Mouse (Mus musculus) CH12.LX (cell line): ENCODE measurements at regions not wholly inside any gene's neighbourhood (a gene's known extent, or its start where the extent isn't known, plus 50 kb on each side); places are given as distances from the start of the nearest gene placed in this dataset.

Experiments
- CHD2 ChIP-seq: IDR thresholded peaks from 2 replicates; pipeline ENCODE4 v1.6.1; 2011; ENCODE audit warnings: low read length, improper control_type of control experiment
- CTCF ChIP-seq, 2 experiments: IDR thresholded peaks in 1 of 2; conservative IDR thresholded peaks in 1 of 2; 2 replicates each; pipeline ENCODE4 v1.5.1; 2011 to 2012; ENCODE audit warnings: low read depth in 2 of 2, low read length in 2 of 2, improper control_type of control experiment in 1 of 2, inconsistent platforms in 1 of 2, mild to moderate bottlenecking in 1 of 2, moderate library complexity in 1 of 2
- EP300 ChIP-seq: IDR thresholded peaks from 2 replicates; pipeline ENCODE4 v1.6.1; 2011; ENCODE audit warnings: low read length, improper control_type of control experiment
- JUN ChIP-seq: IDR thresholded peaks from 2 replicates; pipeline ENCODE4 v1.6.1; 2011; ENCODE audit warnings: low read depth, mild to moderate bottlenecking, low read length, improper control_type of control experiment, moderate library complexity; ENCODE audit not compliant: insufficient read depth
- JUND ChIP-seq: conservative IDR thresholded peaks from 2 replicates; pipeline ENCODE4 v1.6.1; 2011; ENCODE audit warnings: low read depth, low read length, improper control_type of control experiment
- KAT2A ChIP-seq: IDR thresholded peaks from 2 replicates; pipeline ENCODE4 v1.6.1; 2012; ENCODE audit warnings: low read length, improper control_type of control experiment, inconsistent platforms; ENCODE audit not compliant: insufficient replicate concordance
- MAFK ChIP-seq: IDR thresholded peaks from 2 replicates; pipeline ENCODE4 v1.6.1; 2011; ENCODE audit warnings: low read length, improper control_type of control experiment; ENCODE audit not compliant: insufficient replicate concordance
- POLR2A ChIP-seq: IDR thresholded peaks from 2 replicates; pipeline ENCODE4 v1.6.1; 2011; ENCODE audit warnings: low read depth, mild to moderate bottlenecking, improper control_type of control experiment, low read length
- POLR2AphosphoS2 ChIP-seq: IDR thresholded peaks from 2 replicates; pipeline ENCODE4 v1.6.1; 2011; ENCODE audit warnings: low read depth, low read length, improper control_type of control experiment
- RCOR1 ChIP-seq: conservative IDR thresholded peaks from 2 replicates; pipeline ENCODE4 v1.6.1; 2012; ENCODE audit warnings: low read depth, mild to moderate bottlenecking, inconsistent platforms, low read length, improper control_type of control experiment
- SMC3 ChIP-seq: IDR thresholded peaks from 2 replicates; pipeline ENCODE4 v1.6.1; 2011; ENCODE audit warnings: low read depth, low read length, improper control_type of control experiment
- TCF12 ChIP-seq: IDR thresholded peaks from 2 replicates; pipeline ENCODE4 v1.6.1; 2014; ENCODE audit warnings: low read depth, mild to moderate bottlenecking, inconsistent platforms, low read length, improper control_type of control experiment

GRCm38 (mm10) chr19:14084726-14085125 lies 171.4 kb downstream of the Olfr1505 start:
- TF ChIP-seq CTCF (conservative IDR thresholded peaks at IDR 0.05 in 1 of 2, IDR thresholded peaks at IDR 0.05 in 1 of 2; ENCODE audit: low read depth in 2 of 2, low read length in 2 of 2) (no peak), POLR2A (no peak), MAFK (no peak), RCOR1 (no peak), JUN (no peak), TCF12 (no peak), EP300 (no peak), POLR2AphosphoS2 (no peak), KAT2A (no peak), SMC3 (no peak), CHD2 (no peak), JUND (no peak)
